Mouse (Mus musculus) forebrain, embryonic 14.5 days (tissue): ENCODE results near the gene Naxe. TPM values are rescaled to one million over a fixed set of nuclear protein-coding genes. Genes with fewer than 3 reads are reported as not detected.

ENCODE experiments used
- polyA plus RNA-seq: library from polyadenylated mRNA; unstranded; fragments of >200 nt; fragmentation: Nextera tagmentation; extraction: Ambion mirVana; gene quantifications from 2 replicates; pipeline ENCODE4 v1.2.1, GENCODE M21; 2014

Gene Naxe
- polyA plus RNA-seq, 1 experiment from 2014 or later: 192 TPM

Other genes with a start within 250 kb of the Naxe start
- gene Pear1, start 234.2 kb downstream of the Naxe start, polyA plus RNA-seq: 5.2 and 6.0 TPM in 2 replicates
- gene Sh2d2a, start 211.7 kb downstream of the Naxe start, polyA plus RNA-seq: not detected in 2 replicates
- 16.1 and 18.5 TPM in 2 replicates for gene Prcc, start 172.9 kb downstream of the Naxe start, polyA plus RNA-seq
- gene Hdgf, start 152.2 kb downstream of the Naxe start, polyA plus RNA-seq: 99.1 and 137 TPM in 2 replicates
- 69.5 and 71.2 TPM in 2 replicates for gene Mrpl24, start 139.0 kb downstream of the Naxe start, polyA plus RNA-seq
- 17.9 and 20.0 TPM in 2 replicates for gene Isg20l2, start 128.2 kb downstream of the Naxe start, polyA plus RNA-seq
- 15.6 and 20.2 TPM in 2 replicates for gene Rrnad1, start 127.8 kb downstream of the Naxe start, polyA plus RNA-seq
- gene Crabp2, start 109.8 kb downstream of the Naxe start, polyA plus RNA-seq: 32.8 and 35.9 TPM in 2 replicates
- 23.1 and 27.8 TPM in 2 replicates for gene Nes, start 87.4 kb downstream of the Naxe start, polyA plus RNA-seq
- gene Bcan, start 58.3 kb downstream of the Naxe start, polyA plus RNA-seq: 13.5 and 21.9 TPM in 2 replicates
- gene Hapln2, start 30.9 kb downstream of the Naxe start, polyA plus RNA-seq: 0.52 TPM in 1 of 2 replicates, not detected in the other
- 22.9 and 25.2 TPM in 2 replicates for gene Gpatch4, start 15.4 kb downstream of the Naxe start, polyA plus RNA-seq
- not detected in 2 replicates for gene Ttc24, start 19.8 kb upstream of the Naxe start, polyA plus RNA-seq
- gene Iqgap3, start 23.5 kb upstream of the Naxe start, polyA plus RNA-seq: 7.6 and 8.1 TPM in 2 replicates
- gene Mef2d, start 83.9 kb upstream of the Naxe start, polyA plus RNA-seq: 17.3 and 20.4 TPM in 2 replicates
- gene Rhbg, start 196.2 kb upstream of the Naxe start, polyA plus RNA-seq: 0.25 TPM in 1 of 2 replicates, not detected in the other
- gene Gm38392, start 228.7 kb upstream of the Naxe start, polyA plus RNA-seq: 0.18 and 0.22 TPM in 2 replicates
- gene Tsacc, start 238.5 kb upstream of the Naxe start, polyA plus RNA-seq: 7.4 and 9.1 TPM in 2 replicates
- gene Cct3, start 238.6 kb upstream of the Naxe start, polyA plus RNA-seq: 578 and 616 TPM in 2 replicates